Mouse (Mus musculus) embryonic facial prominence, embryonic 15.5 days (tissue): ENCODE results near the gene Gm12355. TPM values are rescaled to one million over a fixed set of nuclear protein-coding genes. Genes with fewer than 3 reads are reported as not detected.

ENCODE experiments used
- ATAC-seq: fragments of 200-750 bp; cut with Nextera tagmentation; 2 replicates; pipeline ENCODE4 v1.8.0; 2017; ENCODE audit warnings: low read depth, moderate TSS enrichment; ENCODE audit not compliant: insufficient number of reproducible peaks, low FRiP score, low TSS enrichment
- H3K27ac ChIP-seq: fragments of 300-500 bp; sonication (generic); replicated peaks from 2 replicates; pipeline ENCODE4 v1.5.1; 2015; ENCODE audit warnings: mild to moderate bottlenecking, inconsistent platforms
- H3K27me3 ChIP-seq: fragments of 300-500 bp; sonication (generic); 2 replicates; pipeline ENCODE4 v1.6.1; 2015; ENCODE audit warnings: inconsistent platforms
- H3K36me3 ChIP-seq: fragments of 300-500 bp; sonication (generic); 2 replicates; pipeline ENCODE4 v1.6.1; 2015; ENCODE audit warnings: mild to moderate bottlenecking, inconsistent platforms
- H3K4me1 ChIP-seq: fragments of 300-500 bp; sonication (generic); 2 replicates; pipeline ENCODE4 v1.6.1; 2015; ENCODE audit warnings: inconsistent platforms
- H3K4me2 ChIP-seq: fragments of 300-500 bp; sonication (generic); replicated peaks from 2 replicates; pipeline ENCODE4 v1.6.1; 2015; ENCODE audit warnings: mild to moderate bottlenecking, inconsistent platforms
- H3K4me3 ChIP-seq: fragments of 300-500 bp; sonication (generic); replicated peaks from 2 replicates; pipeline ENCODE4 v1.5.1; 2015; ENCODE audit warnings: mild to moderate bottlenecking, inconsistent platforms
- H3K9ac ChIP-seq: fragments of 300-500 bp; sonication (generic); 2 replicates; pipeline ENCODE4 v1.6.1; 2015; ENCODE audit warnings: inconsistent platforms
- H3K9me3 ChIP-seq: fragments of 300-500 bp; sonication (generic); replicated peaks from 2 replicates; pipeline ENCODE4 v1.6.1; 2016; ENCODE audit warnings: inconsistent platforms
- WGBS: fragments of 180-500 bp; shearing (Covaris S2); methylation state at CpG from one replicate; pipeline ENCODE4 v1.1.7; 2015; 5-methylcytosine and 5-hydroxymethylcytosine counted together
- polyA plus RNA-seq: library from polyadenylated mRNA; unstranded; fragments of >200 nt; fragmentation: Nextera tagmentation; extraction: Ambion mirVana; gene quantifications from 2 replicates; pipeline ENCODE4 v1.2.1, GENCODE M21; 2015

Gene Gm12355
- polyA plus RNA-seq, 1 experiment from 2014 or later: 0.85 TPM

DNA sequence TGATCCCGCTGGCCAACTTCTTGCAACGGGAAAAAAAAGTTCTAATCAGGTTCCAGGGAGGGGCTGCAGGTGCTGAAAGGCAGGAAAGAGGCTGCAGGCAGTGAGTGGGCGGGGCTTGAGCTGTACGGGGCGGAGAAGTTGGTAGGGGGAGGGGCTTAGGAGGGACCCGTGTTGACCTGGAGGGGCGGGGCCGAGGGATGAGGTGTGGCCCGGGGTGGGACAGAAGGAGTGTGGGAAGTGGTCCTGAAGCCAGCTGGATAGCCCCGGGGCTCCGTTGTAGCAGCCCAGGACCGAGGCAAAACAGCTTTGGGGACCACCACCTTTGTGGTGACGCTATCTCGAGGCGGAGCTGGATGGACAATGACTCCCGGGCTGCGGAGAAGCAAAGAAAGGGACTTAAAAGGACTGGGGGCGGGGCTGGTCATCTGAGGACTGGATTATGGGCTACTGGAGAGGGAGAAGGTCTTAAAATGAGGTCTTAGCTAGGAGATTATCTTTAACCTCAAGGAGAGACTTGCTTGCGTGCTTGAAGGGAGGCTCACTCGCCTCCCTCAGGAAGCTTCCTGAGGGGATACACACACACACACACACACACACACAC lies 23.3 kb downstream of the Gm12355 start:
- no peaks in the 10 kb centered on the region for H3K9me3 ChIP-seq
- H3K4me2 ChIP-seq: peak overlapping the region; percentile 45
- no peaks in the 10 kb centered on the region for H3K36me3 ChIP-seq
- WGBS: 2% methylated on average over 20 of the region's 20 CpGs
- no peak overlapping the region for H3K9ac ChIP-seq
- ATAC-seq: no peak
- no peak overlapping the region for H3K27ac ChIP-seq
- H3K27me3 ChIP-seq: peaks cover 29% of the 10 kb centered on the region
- H3K4me3 ChIP-seq: peak overlapping the region; percentile 23
- peaks cover 15% of the 10 kb centered on the region; the same call in 1 of the 2 replicates for H3K4me1 ChIP-seq

DNA sequence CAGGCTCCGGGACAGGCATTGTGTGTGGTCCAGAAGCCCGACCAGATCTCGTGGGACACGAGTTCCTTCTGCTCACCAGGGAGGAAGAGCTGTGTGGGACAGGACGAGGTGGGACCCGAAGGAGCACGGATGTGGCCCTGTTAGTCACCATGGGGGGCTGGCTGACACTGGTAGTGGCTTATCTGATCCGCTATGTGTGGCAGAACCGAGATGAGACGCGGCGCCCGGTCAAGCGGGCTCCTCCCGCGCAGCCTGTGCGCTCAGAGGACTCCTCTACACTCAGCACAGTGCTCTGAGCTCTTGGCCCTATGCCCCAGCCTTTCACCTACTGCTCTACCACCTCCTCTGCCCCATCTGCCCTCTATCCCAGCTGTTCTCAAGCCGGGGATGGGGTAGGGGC lies 26.2 kb downstream of the Gm12355 start:
- no peak overlapping the region for H3K9ac ChIP-seq
- no peaks in the 10 kb centered on the region for H3K36me3 ChIP-seq
- peaks cover 15% of the 10 kb centered on the region; the same call in 1 of the 2 replicates for H3K4me1 ChIP-seq
- H3K4me2 ChIP-seq: no peak overlapping the region
- no peak overlapping the region for H3K27ac ChIP-seq
- WGBS: 29% methylated on average over 18 of the region's 18 CpGs
- H3K27me3 ChIP-seq: peaks cover 27% of the 10 kb centered on the region
- ATAC-seq: no peak
- no peak overlapping the region for H3K4me3 ChIP-seq
- no peaks in the 10 kb centered on the region for H3K9me3 ChIP-seq

DNA sequence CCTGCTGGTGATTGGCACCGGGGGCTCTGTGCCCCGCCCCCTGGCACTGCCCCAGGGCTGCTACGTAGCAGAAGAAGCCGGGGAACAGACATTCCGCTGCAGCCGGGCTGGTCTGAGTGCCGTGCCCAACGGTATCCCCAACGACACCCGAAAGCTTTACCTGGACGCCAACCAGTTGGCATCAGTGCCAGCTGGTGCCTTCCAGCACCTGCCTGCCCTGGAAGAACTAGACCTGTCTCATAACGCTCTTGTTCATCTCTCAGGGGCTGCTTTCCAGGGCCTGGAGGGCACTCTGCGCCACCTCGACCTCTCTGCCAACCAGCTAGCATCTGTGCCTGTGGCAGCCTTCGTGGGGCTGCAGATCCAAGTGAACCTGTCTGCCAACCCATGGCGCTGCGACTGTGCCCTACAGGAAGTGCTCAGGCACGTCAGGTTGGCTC lies 26.6 kb downstream of the Gm12355 start:
- no peak overlapping the region for H3K9ac ChIP-seq
- no peak overlapping the region for H3K4me2 ChIP-seq
- no peaks in the 10 kb centered on the region for H3K9me3 ChIP-seq
- H3K36me3 ChIP-seq: no peaks in the 10 kb centered on the region
- H3K4me3 ChIP-seq: no peak overlapping the region
- peaks cover 27% of the 10 kb centered on the region for H3K27me3 ChIP-seq
- no peak overlapping the region for H3K27ac ChIP-seq
- no peak for ATAC-seq
- 50% methylated on average over 18 of the region's 18 CpGs for WGBS
- H3K4me1 ChIP-seq: peaks cover 15% of the 10 kb centered on the region; the same call in 1 of the 2 replicates

DNA sequence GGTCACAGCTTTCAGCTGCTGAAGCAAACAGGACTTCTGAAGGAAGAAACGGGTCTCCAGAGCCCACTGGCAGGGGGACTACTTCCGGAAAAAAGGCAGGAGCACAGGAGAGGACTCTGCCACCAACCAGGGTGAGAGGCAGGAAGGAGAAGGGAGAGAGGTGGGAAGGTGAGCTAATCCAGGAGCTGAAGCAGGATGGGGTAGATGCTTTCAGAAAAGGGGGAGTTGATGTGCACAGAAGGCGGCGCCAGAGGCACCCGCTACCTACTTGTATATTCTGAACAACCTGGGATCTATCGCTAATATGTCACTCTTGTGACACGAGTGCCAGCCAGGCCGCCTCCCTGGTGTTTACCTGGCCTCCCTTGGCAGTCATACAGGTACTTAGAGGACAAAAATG lies 27.5 kb downstream of the Gm12355 start, which contains the start of gene Lrrc3c:
Lrrc3c (plus strand) TSS at position 301 of the 400 bp plus-strand sequence.
- ATAC-seq: no peak
- WGBS: 75% methylated on average over 8 of the region's 8 CpGs
- peaks cover 27% of the 10 kb centered on the region for H3K27me3 ChIP-seq
- H3K4me1 ChIP-seq: peaks cover 15% of the 10 kb centered on the region; the same call in 1 of the 2 replicates
- no peak within 1 kb of the TSS for H3K9ac ChIP-seq
- H3K4me3 ChIP-seq: no peak within 1 kb of the TSS
- H3K36me3 ChIP-seq: no peaks in the 10 kb centered on the region
- no peak within 1 kb of the TSS for H3K27ac ChIP-seq
- H3K9me3 ChIP-seq: no peaks in the 10 kb centered on the region
- no peak within 1 kb of the TSS for H3K4me2 ChIP-seq

GRCm38 (mm10) chr11:98597363-98597762 lies 28.1 kb downstream of the Gm12355 start:
- no peak overlapping the region for H3K4me3 ChIP-seq
- peaks cover 27% of the 10 kb centered on the region for H3K27me3 ChIP-seq
- no peaks in the 10 kb centered on the region for H3K36me3 ChIP-seq
- H3K9me3 ChIP-seq: no peaks in the 10 kb centered on the region
- 42% methylated on average over 6 of the region's 6 CpGs for WGBS
- no peak overlapping the region for H3K27ac ChIP-seq
- H3K4me2 ChIP-seq: no peak overlapping the region
- no peak overlapping the region for H3K9ac ChIP-seq
- peaks cover 15% of the 10 kb centered on the region; the same call in 1 of the 2 replicates for H3K4me1 ChIP-seq
- no peak for ATAC-seq

DNA sequence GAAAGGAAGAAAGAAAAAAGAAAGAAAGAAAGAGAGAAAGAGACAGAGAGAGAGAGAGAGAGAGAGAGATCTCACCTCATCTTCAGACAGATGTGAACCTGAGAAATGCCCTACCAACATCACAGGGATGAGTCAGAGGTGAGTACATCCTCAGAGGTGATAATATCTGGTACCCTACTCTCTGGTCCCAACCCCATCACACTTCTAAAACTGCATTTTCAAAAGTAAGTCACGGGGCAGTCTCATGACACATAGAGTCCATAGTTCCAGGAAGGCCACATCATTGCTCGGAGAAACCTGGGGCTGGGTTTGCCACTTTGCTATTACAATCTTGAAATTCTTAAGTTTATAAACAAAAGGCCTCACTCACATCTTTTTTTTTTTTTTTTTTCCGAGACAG lies 29.5 kb downstream of the Gm12355 start:
- H3K27ac ChIP-seq: no peak overlapping the region
- 76% methylated on average over 3 of the region's 3 CpGs for WGBS
- no peak for ATAC-seq
- H3K9me3 ChIP-seq: no peaks in the 10 kb centered on the region
- H3K36me3 ChIP-seq: no peaks in the 10 kb centered on the region
- peaks cover 8% of the 10 kb centered on the region; the same call in 1 of the 2 replicates for H3K4me1 ChIP-seq
- H3K4me2 ChIP-seq: no peak overlapping the region
- no peak overlapping the region for H3K4me3 ChIP-seq
- no peak overlapping the region for H3K9ac ChIP-seq
- H3K27me3 ChIP-seq: peaks cover 26% of the 10 kb centered on the region

- Histone ChIP-seq H3K4me1 (peaks cover 8% of the 10 kb centered on the region; the same call in 1 of the 2 replicates), H3K4me2 (no peak overlapping the region), H3K9me3 (no peaks in the 10 kb centered on the region), H3K36me3 (no peaks in the 10 kb centered on the region), H3K4me3 (no peak overlapping the region), H3K27ac (no peak overlapping the region), H3K9ac (no peak overlapping the region), H3K27me3 (peaks cover 23% of the 10 kb centered on the region)
- WGBS: 62% methylated on average over 10 of the region's 10 CpGs
- no peak for ATAC-seq
Measured at GRCm38 (mm10) chr11:98595473-98595872, 30.0 kb downstream of the Gm12355 start.

DNA sequence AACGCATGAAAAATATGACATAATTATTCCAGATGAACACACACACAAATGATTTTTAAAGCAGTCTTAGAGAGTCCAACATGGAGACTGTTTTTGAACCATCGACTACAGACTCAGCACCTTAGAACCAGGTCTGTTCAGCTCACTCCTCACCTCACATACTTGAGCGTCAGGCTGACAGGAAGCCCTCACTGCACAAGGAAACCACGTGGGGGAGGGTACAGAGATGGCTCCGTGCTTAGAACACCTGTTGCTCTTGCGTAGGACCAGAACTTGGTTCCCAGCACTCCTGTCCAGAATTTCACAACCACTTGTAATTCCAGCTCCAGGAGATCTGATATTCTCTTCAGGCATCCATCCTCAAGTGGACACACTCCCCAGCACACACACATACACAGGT lies 30.4 kb downstream of the Gm12355 start:
- Histone ChIP-seq H3K27ac (no peak overlapping the region), H3K4me3 (no peak overlapping the region), H3K9me3 (no peaks in the 10 kb centered on the region), H3K4me1 (peaks cover 8% of the 10 kb centered on the region; the same call in 1 of the 2 replicates), H3K4me2 (no peak overlapping the region), H3K9ac (no peak overlapping the region), H3K27me3 (peaks cover 23% of the 10 kb centered on the region), H3K36me3 (no peaks in the 10 kb centered on the region)
- 71% methylated on average over 6 of the region's 6 CpGs for WGBS
- no peak for ATAC-seq

GRCm38 (mm10) chr11:98590548-98591445 lies 34.7 kb downstream of the Gm12355 start:
- 68% methylated on average over 19 of the region's 19 CpGs for WGBS
- H3K27me3 ChIP-seq: 0 out of 2 replicates have a peak, but pooled peaks cover 4% of the 10 kb centered on the region

DNA sequence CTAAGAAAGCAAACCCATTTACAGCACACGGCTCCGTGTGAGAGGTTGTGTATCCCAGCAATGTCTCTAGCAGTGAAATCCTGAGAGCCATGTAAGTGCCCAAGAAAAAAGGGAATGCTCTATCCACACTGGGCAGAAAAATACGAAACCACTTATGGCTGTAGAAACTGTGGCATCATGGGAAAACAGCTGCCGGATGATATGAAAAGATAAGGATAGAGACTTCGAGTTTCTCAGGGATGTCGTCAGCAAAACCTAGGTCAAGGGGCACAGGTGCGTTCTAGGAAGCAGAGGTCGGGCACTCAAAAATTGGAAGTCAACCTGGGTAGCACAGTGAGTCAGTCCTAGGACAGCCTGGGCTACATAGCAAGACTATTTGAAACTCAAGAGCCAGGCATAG lies 36.2 kb downstream of the Gm12355 start:
- no peak overlapping the region for H3K4me3 ChIP-seq
- WGBS: 68% methylated on average over 8 of the region's 8 CpGs
- peaks cover 34% of the 10 kb centered on the region for H3K4me1 ChIP-seq
- no peak overlapping the region for H3K9ac ChIP-seq
- no peaks in the 10 kb centered on the region for H3K36me3 ChIP-seq
- H3K9me3 ChIP-seq: no peaks in the 10 kb centered on the region
- ATAC-seq: no peak
- no peak overlapping the region; the same call in 1 of the 2 replicates for H3K27ac ChIP-seq
- H3K4me2 ChIP-seq: no peak overlapping the region
- 0 out of 2 replicates have a peak, but pooled peaks cover 4% of the 10 kb centered on the region for H3K27me3 ChIP-seq

More at GRCm38 (mm10) chr11:98590548-98591445, 34.7 kb downstream of the Gm12355 start:
- peaks cover 21% of the 10 kb centered on the region for H3K4me1 ChIP-seq
- no peak overlapping the region for H3K4me2 ChIP-seq
- ATAC-seq: no peak
- H3K4me3 ChIP-seq: no peak overlapping the region
- no peak overlapping the region for H3K27ac ChIP-seq
- no peaks in the 10 kb centered on the region for H3K9me3 ChIP-seq
- no peak overlapping the region for H3K9ac ChIP-seq
- H3K36me3 ChIP-seq: no peaks in the 10 kb centered on the region

- WGBS: 51% methylated on average over 6 of the region's 6 CpGs
- H3K27me3 ChIP-seq: 0 out of 2 replicates have a peak, but pooled peaks cover 4% of the 10 kb centered on the region
- H3K36me3 ChIP-seq: no peaks in the 10 kb centered on the region
- H3K9ac ChIP-seq: no peak overlapping the region
- peaks cover 37% of the 10 kb centered on the region for H3K4me1 ChIP-seq
- H3K4me2 ChIP-seq: no peak overlapping the region
- no peak overlapping the region for H3K4me3 ChIP-seq
- ATAC-seq: no peak
- no peak overlapping the region; the same call in 1 of the 2 replicates for H3K27ac ChIP-seq
- H3K9me3 ChIP-seq: no peaks in the 10 kb centered on the region
Measured at GRCm38 (mm10) chr11:98588833-98589281, 36.6 kb downstream of the Gm12355 start.
